Comparison of ENCODE assay signal across 24 mouse cellular contexts in the genomic region with DNA sequence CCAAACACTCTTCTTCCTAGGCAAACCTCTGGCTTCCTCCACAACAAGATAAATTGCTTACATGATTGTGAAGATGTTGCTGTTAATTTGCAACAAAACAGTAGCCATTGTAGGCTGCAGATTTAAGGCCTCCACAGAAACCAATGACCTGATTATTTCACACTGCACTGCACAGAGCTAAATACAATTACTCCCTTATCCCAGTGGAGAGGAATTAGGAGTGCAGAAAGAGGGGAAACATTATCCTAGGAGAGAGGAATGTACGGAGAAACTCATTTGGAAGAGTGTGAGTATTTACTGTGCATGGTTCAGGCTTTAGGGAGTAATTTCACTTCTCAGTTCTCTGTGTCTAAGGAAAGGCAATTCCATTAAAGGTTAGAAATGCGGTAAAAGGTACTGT.
"Had no signal": no experiment of that assay in that cellular context is flagged by ENCODE, and none has a peak within 500 bp of the region (broad histone marks: within the 10 kb centered on the region; RNA-seq: fewer than 3 reads in every experiment).

No protein-coding gene starts in this region.

- ATAC-seq: intestine, postnatal 0 days; liver, embryonic 12.5 days; midbrain, embryonic 13.5 days; midbrain, embryonic 16.5 days had no signal

- H3K4me3 ChIP-seq: kidney, embryonic 15.5 days; limb, embryonic 10.5 days; limb, embryonic 13.5 days; liver, embryonic 12.5 days; liver, embryonic 15.5 days; lung, embryonic 15.5 days; megakaryocyte, embryonic 14.5 days; midbrain, embryonic 10.5 days; midbrain, embryonic 13.5 days; myocyte had no signal

- H3K9me3 ChIP-seq: kidney, embryonic 15.5 days; limb, embryonic 10.5 days; limb, embryonic 13.5 days; liver, embryonic 12.5 days; liver, embryonic 15.5 days; lung, embryonic 15.5 days; megakaryocyte, embryonic 14.5 days; midbrain, embryonic 10.5 days; midbrain, embryonic 13.5 days had no signal

- DNase-seq: kidney, adult 8-10 months; kidney, postnatal 36 days; layer of hippocampus, adult 9-11 months; liver; lung, adult 18-20 months; lung, postnatal 10 days; lung, postnatal 36 days; right cerebral cortex, adult 18-20 months; right cerebral cortex, postnatal 14 days; right cerebral cortex, postnatal 4 days; thymus, postnatal 25 days had no signal

- H3K4me1 ChIP-seq: kidney, embryonic 15.5 days; limb, embryonic 10.5 days; limb, embryonic 13.5 days; liver, embryonic 12.5 days; liver, embryonic 15.5 days; lung, embryonic 15.5 days; megakaryocyte, embryonic 14.5 days; midbrain, embryonic 10.5 days; midbrain, embryonic 13.5 days had no signal

- H3K27me3 ChIP-seq: limb, embryonic 13.5 days; liver, embryonic 12.5 days; liver, embryonic 15.5 days; lung, embryonic 15.5 days; megakaryocyte, embryonic 14.5 days; midbrain, embryonic 13.5 days had no signal

- H3K27ac ChIP-seq: kidney, embryonic 15.5 days; limb, embryonic 10.5 days; limb, embryonic 13.5 days; liver, embryonic 12.5 days; liver, embryonic 15.5 days; lung, embryonic 15.5 days; midbrain, embryonic 10.5 days; midbrain, embryonic 13.5 days; stomach, postnatal 0 days had no signal

- H3K9ac ChIP-seq: kidney, embryonic 15.5 days; limb, embryonic 13.5 days; liver, embryonic 12.5 days; liver, embryonic 15.5 days; lung, embryonic 15.5 days; midbrain, embryonic 13.5 days had no signal

- H3K4me2 ChIP-seq: kidney, embryonic 15.5 days; limb, embryonic 13.5 days; liver, embryonic 12.5 days; liver, embryonic 15.5 days; lung, embryonic 15.5 days; midbrain, embryonic 13.5 days had no signal

- H3K36me3 ChIP-seq: kidney, embryonic 15.5 days; limb, embryonic 10.5 days; limb, embryonic 13.5 days; liver, embryonic 12.5 days; liver, embryonic 15.5 days; lung, embryonic 15.5 days; midbrain, embryonic 10.5 days; midbrain, embryonic 13.5 days had no signal
